Comparison of ENCODE assay signal across 12 mouse cellular contexts in the genomic region with DNA sequence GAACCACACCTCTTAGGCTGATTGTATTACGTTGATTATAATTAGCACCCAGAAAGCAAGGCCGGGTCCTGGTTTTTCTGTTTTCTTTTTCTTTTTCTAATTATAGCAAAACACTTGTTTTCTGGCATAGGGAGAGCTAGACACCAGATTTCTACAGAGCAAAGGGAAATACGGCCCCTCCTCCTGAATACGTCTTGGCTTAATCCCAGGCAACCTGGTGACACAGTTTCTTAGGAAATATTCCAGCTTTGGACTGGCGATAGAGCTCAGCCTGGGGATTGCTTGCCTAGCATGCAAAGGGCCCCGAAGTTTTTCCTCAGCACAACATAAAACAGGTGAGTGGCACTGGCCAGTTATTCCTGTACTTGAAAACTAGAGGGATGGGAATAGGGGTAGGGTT. TPM values are rescaled to one million over a fixed set of nuclear protein-coding genes. Genes with fewer than 3 reads are reported as not detected.
DNase-seq lines count a peak whose midpoint lies in the region; ATAC-seq and TF ChIP-seq lines count a peak whose summit lies in the region.
"Had no signal": no experiment of that assay in that cellular context is flagged by ENCODE, and none has a peak within 500 bp of the region (broad histone marks: within the 10 kb centered on the region; RNA-seq: fewer than 3 reads in every experiment).

No protein-coding gene starts in this region.

- no peaks in the 10 kb centered on the region for H3K27me3 ChIP-seq in kidney, postnatal 0 days (ENCODE audit: insufficient read depth, low read length)

- H3K4me1 ChIP-seq in kidney, postnatal 0 days (replicated peaks; ENCODE audit: insufficient read depth, low read length), result no peaks in the 10 kb centered on the region

- no peak for ATAC-seq in kidney, postnatal 0 days (replicated peaks; ENCODE audit: low FRiP score, low read depth)
- ATAC-seq in frontal cortex, adult (ENCODE audit: low TSS enrichment), result no peak

- no peak overlapping the region for H3K4me3 ChIP-seq in kidney, postnatal 0 days (replicated peaks; ENCODE audit: low read depth, low read length)

- WGBS in kidney, postnatal 0 days, result 62% methylated on average over 6 of the region's 6 CpGs

- peak; percentile 40 for DNase-seq in adrenal gland, postnatal 14 days
- no peak for DNase-seq in adrenal gland, adult 8-10 months
- DNase-seq in kidney, postnatal 0 days (ENCODE audit: low spot score), result peak; percentile 37
- DNase-seq in kidney, adult 9 months, result no peak
- DNase-seq in MN1 (ENCODE audit: low spot score), result peak; percentile 26
- DNase-seq in cerebellum, adult 9-10 months, result peak; percentile 82
- DNase-seq in natural killer cell, adult 2 months (ENCODE audit: low spot score in 2 of 2), result no peak
- DNase-seq: gastrocnemius, postnatal 36 days; lung, embryonic 14.5 days; midbrain, embryonic 14.5 days had no signal

- H3K4me2 ChIP-seq in kidney, postnatal 0 days (ENCODE audit: low read length), result no peak overlapping the region
- H3K4me2 ChIP-seq: lung, embryonic 14.5 days had no signal

- H3K9me3 ChIP-seq in kidney, postnatal 0 days (replicated peaks; ENCODE audit: low read length), result no peaks in the 10 kb centered on the region

- no peak for TF ChIP-seq CTCF in kidney, postnatal 0 days (IDR thresholded peaks at IDR 0.05; ENCODE audit: low read depth)

- H3K9ac ChIP-seq in kidney, postnatal 0 days (ENCODE audit: low read depth, low read length), result no peak overlapping the region
- H3K9ac ChIP-seq: lung, embryonic 14.5 days had no signal

- no peaks in the 10 kb centered on the region for H3K36me3 ChIP-seq in kidney, postnatal 0 days (ENCODE audit: insufficient read depth, low read length)

- H3K27ac ChIP-seq in kidney, postnatal 0 days, result no peak overlapping the region

RNA-seq across cellular contexts. Expression of a gene that starts 31.7 kb away (rescaled TPM):
- 17.9 and 19.7 TPM in 2 replicates for total RNA-seq in adrenal gland, postnatal 14 days (2021)
- total RNA-seq in adrenal gland, adult 8-10 months (2022), result 10 to 100 TPM; 22.1 to 27.0 (median 25.8) TPM
- 4.4 and 5.2 TPM in 2 replicates for polyA plus RNA-seq in kidney, postnatal 0 days (2015; fragmentation: Nextera tagmentation; extraction: Ambion mirVana)
- total RNA-seq: neutrophil, adult 5-6 weeks had no signal

Comparison
In these comparisons a context has a peak if more than half of its experiments do, and no peak if none do; other contexts are left out.
1. DNase-seq: peak in adrenal gland, postnatal 14 days (single experiment), kidney, postnatal 0 days (single experiment), MN1 (single experiment) and cerebellum, adult 9-10 months (single experiment); none in adrenal gland, adult 8-10 months (single experiment), kidney, adult 9 months (single experiment) and natural killer cell, adult 2 months (0 of 2).